Mouse (Mus musculus): ENCODE data around the gene Hexdc. TPM values are rescaled to one million over a fixed set of nuclear protein-coding genes. Genes with fewer than 3 reads are reported as not detected.

Gene Hexdc
- 5.1 and 6.6 TPM in 2 replicates for polyA plus RNA-seq (2016; fragmentation: Nextera tagmentation; extraction: Ambion mirVana)

GRCm38 (mm10) chr11:121204161-121205006 lies at the start of gene Hexdc, which contains the start of gene Ogfod3:
TSS of gene Hexdc (plus strand) at chr11:121204433.
TSS of gene Ogfod3 (minus strand) at chr11:121204711.
- Histone ChIP-seq H3K36me3 (peaks cover 19% of the 10 kb centered on the region), H3K4me3 (peak within 1 kb of the TSS; percentile 83), H3K9me3 (replicated peaks) (no peaks in the 10 kb centered on the region), H3K27ac (replicated peaks) (peak within 1 kb of the TSS; percentile 93), H3K27me3 (ENCODE audit: low read depth, poor library complexity, severe bottlenecking) (no peaks in the 10 kb centered on the region), H3K4me1 (peaks cover 19% of the 10 kb centered on the region)
- WGBS, result under 1% methylated on average over 70 of the region's 70 CpGs
- DNase-seq (ENCODE audit: low spot score), result peak; percentile 97

DNA sequence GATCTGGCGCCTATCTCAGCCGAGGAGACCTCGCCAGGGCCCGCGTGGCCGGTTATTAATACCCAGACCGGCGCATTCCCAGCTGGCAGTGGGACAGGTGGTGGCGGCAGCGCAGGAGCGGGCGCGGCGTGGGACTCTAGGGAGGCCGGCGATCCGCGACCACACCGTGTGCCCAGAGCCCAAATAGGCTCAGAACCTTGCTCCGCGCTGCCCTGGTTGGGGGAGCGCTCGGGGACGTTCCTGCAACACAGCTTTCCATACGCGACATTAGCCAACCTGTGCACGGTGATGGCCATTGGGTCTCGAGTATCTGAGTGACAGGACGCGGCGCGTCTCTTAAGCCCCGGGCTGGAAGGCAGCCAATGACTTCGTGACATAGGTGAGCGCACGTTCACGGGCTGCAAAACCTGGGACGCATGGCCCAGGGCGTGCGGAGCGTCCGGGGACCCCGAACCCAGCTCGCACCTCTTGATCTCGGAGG lies 47.8 kb upstream of the Hexdc start:
- H3K4me1 ChIP-seq, result peaks cover 27% of the 10 kb centered on the region

GRCm38 (mm10) chr11:121159971-121160370 lies 44.3 kb upstream of the Hexdc start, which contains the start of gene Uts2r:
TSS of gene Uts2r (plus strand) at chr11:121160271.
- peaks cover 41% of the 10 kb centered on the region for H3K27me3 ChIP-seq (ENCODE audit: low read depth, poor library complexity, severe bottlenecking)
- WGBS, result 77% methylated on average over 5 of the region's 5 CpGs
- no peak within 1 kb of the TSS; the same call in 1 of the 2 replicates for H3K27ac ChIP-seq (replicated peaks)
- no peaks in the 10 kb centered on the region for H3K36me3 ChIP-seq
- DNase-seq (ENCODE audit: low spot score), result no peak
- H3K4me1 ChIP-seq, result peaks cover 13% of the 10 kb centered on the region
- H3K9me3 ChIP-seq (replicated peaks), result no peaks in the 10 kb centered on the region
- no peak within 1 kb of the TSS for H3K4me3 ChIP-seq

More for the DNA sequence above, 47.8 kb upstream of the Hexdc start:
- Histone ChIP-seq H3K9me3 (replicated peaks) (no peaks in the 10 kb centered on the region), H3K36me3 (no peaks in the 10 kb centered on the region), H3K27me3 (ENCODE audit: low read depth, poor library complexity, severe bottlenecking) (peaks cover 51% of the 10 kb centered on the region), H3K27ac (replicated peaks) (no peak overlapping the region), H3K4me3 (peak overlapping the region; percentile 50)
- WGBS, result 2% methylated on average over 45 of the region's 45 CpGs
- peak; percentile 22 for DNase-seq (ENCODE audit: low spot score)

DNA sequence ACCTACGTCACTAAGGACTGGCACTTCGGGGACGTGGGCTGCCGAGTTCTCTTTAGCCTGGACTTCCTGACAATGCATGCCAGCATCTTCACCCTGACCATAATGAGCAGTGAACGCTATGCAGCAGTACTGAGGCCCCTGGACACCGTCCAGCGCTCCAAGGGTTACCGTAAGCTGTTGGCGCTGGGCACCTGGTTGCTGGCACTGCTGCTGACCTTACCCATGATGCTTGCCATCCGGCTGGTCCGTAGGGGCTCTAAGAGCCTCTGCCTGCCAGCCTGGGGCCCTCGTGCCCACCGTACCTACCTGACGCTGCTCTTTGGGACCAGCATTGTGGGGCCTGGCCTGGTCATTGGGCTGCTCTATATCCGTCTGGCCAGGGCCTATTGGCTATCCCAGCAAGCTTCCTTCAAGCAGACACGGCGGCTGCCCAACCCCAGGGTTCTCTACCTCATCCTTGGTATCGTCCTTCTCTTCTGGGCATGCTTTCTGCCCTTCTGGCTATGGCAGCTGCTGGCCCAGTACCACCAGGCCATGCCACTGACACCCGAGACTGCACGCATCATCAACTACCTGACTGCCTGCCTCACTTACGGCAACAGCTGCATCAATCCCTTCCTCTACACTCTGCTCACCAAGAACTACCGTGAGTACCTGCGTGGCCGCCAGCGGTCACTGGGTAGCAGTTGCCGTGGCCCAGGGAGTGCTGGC lies 43.4 kb upstream of the Hexdc start:
- Histone ChIP-seq H3K9me3 (replicated peaks) (no peaks in the 10 kb centered on the region), H3K27me3 (ENCODE audit: low read depth, poor library complexity, severe bottlenecking) (peaks cover 32% of the 10 kb centered on the region), H3K27ac (replicated peaks) (no peak overlapping the region; the same call in 1 of the 2 replicates), H3K36me3 (no peaks in the 10 kb centered on the region), H3K4me3 (no peak overlapping the region), H3K4me1 (peaks cover 12% of the 10 kb centered on the region)
- WGBS, result 94% methylated on average over 26 of the region's 26 CpGs
- DNase-seq (ENCODE audit: low spot score), result no peak

DNA sequence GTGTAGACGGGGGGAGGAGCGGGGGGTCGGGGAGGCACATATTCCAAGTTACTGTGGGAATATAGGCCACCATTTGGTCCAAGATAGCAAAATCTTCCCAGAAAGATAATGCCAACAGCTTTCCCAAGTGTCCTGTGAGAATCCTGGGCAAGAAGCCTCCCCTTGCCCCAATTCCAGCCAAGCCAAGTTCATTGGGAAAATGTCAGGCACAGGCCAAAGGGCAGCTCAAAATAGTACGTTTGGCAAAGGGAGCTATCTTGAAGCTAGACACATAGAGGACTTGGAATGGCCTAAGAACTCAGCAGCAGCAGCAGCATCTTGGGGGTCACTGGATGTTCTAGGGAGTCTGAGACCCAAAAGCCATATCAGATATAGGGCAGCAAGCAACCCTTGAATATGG lies 40.5 kb upstream of the Hexdc start:
- Histone ChIP-seq H3K9me3 (replicated peaks) (no peaks in the 10 kb centered on the region), H3K27me3 (ENCODE audit: low read depth, poor library complexity, severe bottlenecking) (0 out of 2 replicates have a peak, but pooled peaks cover 3% of the 10 kb centered on the region), H3K4me1 (no peaks in the 10 kb centered on the region; the same call in 1 of the 2 replicates), H3K27ac (replicated peaks) (no peak overlapping the region), H3K4me3 (no peak overlapping the region), H3K36me3 (no peaks in the 10 kb centered on the region)
- WGBS, result 91% methylated on average over 4 of the region's 4 CpGs
- DNase-seq (ENCODE audit: low spot score), result no peak

GRCm38 (mm10) chr11:121173203-121173602 lies 31.0 kb upstream of the Hexdc start:
- H3K9me3 ChIP-seq (replicated peaks), result no peaks in the 10 kb centered on the region
- H3K4me3 ChIP-seq, result no peak overlapping the region
- H3K36me3 ChIP-seq, result no peaks in the 10 kb centered on the region
- DNase-seq (ENCODE audit: low spot score), result no peak
- WGBS, result 84% methylated on average over 5 of the region's 5 CpGs
- peaks cover 33% of the 10 kb centered on the region for H3K4me1 ChIP-seq
- H3K27ac ChIP-seq (replicated peaks), result no peak overlapping the region
- no peaks in the 10 kb centered on the region for H3K27me3 ChIP-seq (ENCODE audit: low read depth, poor library complexity, severe bottlenecking)

- Histone ChIP-seq H3K27me3 (ENCODE audit: low read depth, poor library complexity, severe bottlenecking) (no peaks in the 10 kb centered on the region), H3K4me1 (peaks cover 33% of the 10 kb centered on the region), H3K4me3 (no peak overlapping the region), H3K27ac (replicated peaks) (peak overlapping the region; percentile 67), H3K9me3 (replicated peaks) (no peaks in the 10 kb centered on the region), H3K36me3 (no peaks in the 10 kb centered on the region)
- 49% methylated on average over 3 of the region's 3 CpGs for WGBS
- no peak for DNase-seq (ENCODE audit: low spot score)
These were observed 30.0 kb upstream of the Hexdc start for GRCm38 (mm10) chr11:121174234-121174633.

GRCm38 (mm10) chr11:121176285-121177270 lies 27.7 kb upstream of the Hexdc start:
- peaks cover 33% of the 10 kb centered on the region for H3K4me1 ChIP-seq
- no peaks in the 10 kb centered on the region for H3K27me3 ChIP-seq (ENCODE audit: low read depth, poor library complexity, severe bottlenecking)
- 55% methylated on average over 12 of the region's 12 CpGs for WGBS
- no peaks in the 10 kb centered on the region for H3K9me3 ChIP-seq (replicated peaks)
- H3K36me3 ChIP-seq, result peaks cover 13% of the 10 kb centered on the region
- DNase-seq (ENCODE audit: low spot score), result peak; percentile 61
- H3K4me3 ChIP-seq, result no peak overlapping the region
- peak overlapping the region; percentile 63 for H3K27ac ChIP-seq (replicated peaks)

DNA sequence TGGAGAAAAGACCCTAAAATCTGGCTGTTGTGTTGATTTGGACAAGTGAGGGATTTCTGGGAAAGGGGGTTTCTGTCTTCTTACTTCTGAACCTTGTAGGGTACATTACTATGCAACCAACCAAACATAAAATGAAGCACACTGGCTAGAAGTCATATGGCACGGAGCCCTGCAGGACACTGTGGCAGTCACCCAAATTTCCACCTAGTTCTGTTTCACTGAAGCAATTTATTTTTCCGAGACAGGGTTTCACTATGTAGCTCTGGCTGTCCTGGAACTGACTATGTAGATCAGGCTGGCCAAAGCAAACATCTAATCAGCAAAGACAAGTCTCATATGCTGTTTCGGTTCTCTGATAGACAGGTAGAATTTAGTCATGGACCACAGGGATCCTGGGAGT lies 14.6 kb upstream of the Hexdc start:
- no peaks in the 10 kb centered on the region for H3K27me3 ChIP-seq (ENCODE audit: low read depth, poor library complexity, severe bottlenecking)
- no peaks in the 10 kb centered on the region for H3K4me1 ChIP-seq
- no peaks in the 10 kb centered on the region for H3K9me3 ChIP-seq (replicated peaks)
- H3K4me3 ChIP-seq, result no peak overlapping the region
- H3K36me3 ChIP-seq, result peaks cover 5% of the 10 kb centered on the region; the same call in 1 of the 2 replicates
- no peak for DNase-seq (ENCODE audit: low spot score)
- 92% methylated on average over 3 of the region's 3 CpGs for WGBS
- H3K27ac ChIP-seq (replicated peaks), result no peak overlapping the region

DNA sequence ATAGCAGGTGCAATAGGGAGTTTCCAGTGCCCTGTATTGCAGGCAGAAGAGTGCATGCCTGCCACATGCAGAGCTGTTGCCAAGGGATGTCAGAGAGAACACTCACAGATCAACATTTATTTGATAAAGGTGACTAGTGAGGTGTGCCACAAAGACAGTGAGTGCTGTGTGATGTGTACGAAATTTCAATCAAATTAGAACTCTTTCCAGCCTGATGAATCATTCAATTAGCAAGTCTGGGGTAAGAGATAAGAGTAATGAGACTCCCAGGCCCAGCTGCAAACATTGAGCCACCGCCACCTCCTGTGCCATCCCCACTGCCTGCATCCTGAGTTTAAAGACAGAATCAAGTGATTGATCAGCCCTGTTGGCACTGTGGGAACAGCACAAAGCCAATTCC lies 11.5 kb upstream of the Hexdc start:
- no peaks in the 10 kb centered on the region; the same call in 1 of the 2 replicates for H3K36me3 ChIP-seq

DNA sequence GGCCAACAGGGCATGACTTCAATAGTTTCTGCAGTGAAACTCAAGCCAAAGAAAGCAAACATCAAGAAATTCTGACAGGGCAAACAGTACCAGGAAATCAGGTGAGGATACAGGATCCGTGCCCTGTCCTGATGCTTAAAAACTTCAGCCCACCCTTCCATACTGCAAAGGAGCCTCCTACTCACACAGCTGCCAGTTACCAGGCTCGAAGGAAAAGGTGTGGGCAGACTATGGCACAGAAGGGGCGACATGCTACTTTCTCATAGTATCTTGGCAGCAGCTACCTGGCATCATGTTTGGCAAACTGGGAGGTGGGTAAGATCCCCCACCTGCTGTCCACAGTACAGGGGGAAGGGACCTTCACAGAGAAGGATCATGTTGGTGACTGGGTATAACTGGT lies 10.8 kb upstream of the Hexdc start:
- no peaks in the 10 kb centered on the region for H3K4me1 ChIP-seq
- H3K9me3 ChIP-seq (replicated peaks), result no peaks in the 10 kb centered on the region
- no peak for DNase-seq (ENCODE audit: low spot score)
- no peak overlapping the region for H3K4me3 ChIP-seq
- no peaks in the 10 kb centered on the region; the same call in 1 of the 2 replicates for H3K36me3 ChIP-seq
- no peak overlapping the region for H3K27ac ChIP-seq (replicated peaks)
- WGBS, result 86% methylated on average over 3 of the region's 3 CpGs
- no peaks in the 10 kb centered on the region for H3K27me3 ChIP-seq (ENCODE audit: low read depth, poor library complexity, severe bottlenecking)

More for the DNA sequence above, 11.5 kb upstream of the Hexdc start:
- H3K4me3 ChIP-seq, result no peak overlapping the region
- no peaks in the 10 kb centered on the region for H3K9me3 ChIP-seq (replicated peaks)
- no peaks in the 10 kb centered on the region for H3K27me3 ChIP-seq (ENCODE audit: low read depth, poor library complexity, severe bottlenecking)
- H3K27ac ChIP-seq (replicated peaks), result no peak overlapping the region
- H3K4me1 ChIP-seq, result no peaks in the 10 kb centered on the region
- DNase-seq (ENCODE audit: low spot score), result no peak
- 77% methylated on average over 2 of the region's 2 CpGs for WGBS

DNA sequence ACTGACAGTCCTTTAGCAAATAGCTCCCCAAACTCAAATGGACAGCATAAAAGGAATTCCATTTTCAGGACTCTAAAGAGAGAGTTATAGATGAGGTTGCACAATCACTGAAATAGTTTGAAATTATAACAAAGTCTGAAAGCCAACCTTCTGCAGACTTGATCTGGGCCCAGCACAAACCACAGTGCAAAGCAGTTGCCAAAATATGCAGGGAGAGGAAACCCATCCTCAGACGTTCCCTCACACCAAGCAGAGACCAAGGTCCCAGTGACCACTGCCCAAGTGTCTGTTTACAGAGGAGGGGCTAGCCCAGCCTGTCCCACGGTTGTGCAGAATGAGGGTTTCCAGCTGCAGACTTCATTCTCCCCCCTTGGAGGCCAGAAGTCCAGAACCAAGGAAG lies 5.6 kb upstream of the Hexdc start:
- H3K9me3 ChIP-seq (replicated peaks), result no peaks in the 10 kb centered on the region
- no peak overlapping the region for H3K4me3 ChIP-seq
- H3K27me3 ChIP-seq (ENCODE audit: low read depth, poor library complexity, severe bottlenecking), result no peaks in the 10 kb centered on the region
- H3K36me3 ChIP-seq, result no peaks in the 10 kb centered on the region; the same call in 1 of the 2 replicates
- H3K27ac ChIP-seq (replicated peaks), result no peak overlapping the region
- H3K4me1 ChIP-seq, result peaks cover 4% of the 10 kb centered on the region
- DNase-seq (ENCODE audit: low spot score), result no peak
- WGBS, result 51% methylated on average over 2 of the region's 2 CpGs

Data from midbrain, embryonic 10.5 days (tissue).